Mouse (Mus musculus) ZHBTc4 (cell line): ENCODE measurements around the gene Cdk4.

Experiments
- DNase-seq: peaks from one replicate; pipeline ENCODE4 v3.0.0-alpha.2; 2011; ENCODE audit warnings: low read depth, low spot score

The Cdk4 gene

DNA sequence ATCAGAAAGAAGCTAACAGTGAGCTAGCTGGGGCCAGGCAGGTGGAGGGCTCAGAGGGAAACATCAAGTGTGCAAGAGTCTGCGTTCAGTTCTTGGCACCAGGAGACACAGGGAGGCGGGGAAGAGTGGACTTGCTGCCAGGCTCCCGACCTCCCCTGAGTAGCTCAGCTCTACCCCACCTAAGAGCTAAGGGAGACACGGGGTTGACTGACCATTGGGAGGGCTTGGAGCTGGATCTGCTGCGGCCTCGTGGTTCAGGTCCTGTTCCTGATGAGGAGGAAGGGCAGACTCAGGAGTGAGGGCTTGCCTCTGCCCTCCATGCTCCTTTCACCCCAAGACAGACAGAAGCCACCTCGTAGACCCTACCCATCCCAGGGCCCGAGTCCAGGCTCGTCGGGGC lies 35.9 kb downstream of the Cdk4 start:
- no peak for DNase-seq

DNA sequence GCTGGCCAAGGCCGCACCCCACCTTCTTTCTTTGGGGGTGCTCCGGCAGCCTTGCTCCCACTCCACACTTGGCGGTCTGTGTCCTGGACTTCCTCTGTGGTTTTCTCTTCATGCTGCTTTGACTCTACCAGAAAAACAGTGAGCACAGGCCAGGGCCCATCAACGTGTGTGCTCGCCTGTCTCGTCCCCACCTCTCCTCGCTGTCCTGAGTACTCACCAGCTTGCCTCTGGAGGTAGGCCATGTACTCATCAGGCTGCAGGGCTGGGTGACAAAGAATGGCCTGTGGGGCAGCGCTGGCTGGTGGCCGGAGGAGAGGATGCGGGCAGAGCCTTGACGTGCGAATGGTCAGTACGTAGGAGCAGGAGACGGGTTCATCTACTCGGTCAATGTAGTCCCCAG lies 36.5 kb downstream of the Cdk4 start:
- DNase-seq = no peak

DNA sequence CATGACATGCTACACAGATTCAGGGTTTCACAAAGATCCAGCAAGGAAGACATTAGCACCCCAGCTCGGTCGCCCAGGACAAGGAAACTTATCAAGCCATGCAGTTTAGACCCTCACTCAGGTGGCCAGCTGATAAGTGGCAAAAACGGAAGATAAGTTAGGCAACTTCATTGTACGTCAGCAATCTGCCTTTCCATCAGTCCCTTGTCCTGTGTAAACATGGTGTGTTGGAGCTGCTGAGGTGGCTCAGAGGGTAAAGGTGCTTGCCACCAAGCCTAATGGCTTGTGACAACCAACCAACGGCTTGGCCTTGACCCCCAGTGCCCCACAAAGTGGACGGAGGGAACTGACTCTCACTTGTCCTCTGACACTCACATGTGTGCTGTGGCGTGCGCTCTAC lies 37.1 kb downstream of the Cdk4 start:
- no peak for DNase-seq

DNA sequence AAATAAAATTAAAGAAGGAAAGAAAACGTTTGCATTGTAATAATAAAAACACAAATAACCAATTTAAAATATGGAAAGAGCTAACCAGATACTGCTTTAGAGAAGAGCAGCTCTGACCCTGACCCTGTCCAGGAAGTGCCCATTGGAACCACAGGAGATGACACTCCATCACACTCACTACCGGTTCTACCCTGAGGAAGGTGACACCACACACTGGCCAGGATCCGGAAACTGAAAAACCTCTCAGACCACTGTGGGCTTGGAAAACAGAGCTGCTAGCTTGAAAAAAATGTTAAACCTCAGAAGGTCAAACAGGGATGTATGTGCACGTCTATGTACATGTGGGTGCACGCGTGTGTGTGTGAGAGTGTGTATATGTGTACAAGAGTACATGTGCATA lies 37.8 kb downstream of the Cdk4 start:
- no peak for DNase-seq

DNA sequence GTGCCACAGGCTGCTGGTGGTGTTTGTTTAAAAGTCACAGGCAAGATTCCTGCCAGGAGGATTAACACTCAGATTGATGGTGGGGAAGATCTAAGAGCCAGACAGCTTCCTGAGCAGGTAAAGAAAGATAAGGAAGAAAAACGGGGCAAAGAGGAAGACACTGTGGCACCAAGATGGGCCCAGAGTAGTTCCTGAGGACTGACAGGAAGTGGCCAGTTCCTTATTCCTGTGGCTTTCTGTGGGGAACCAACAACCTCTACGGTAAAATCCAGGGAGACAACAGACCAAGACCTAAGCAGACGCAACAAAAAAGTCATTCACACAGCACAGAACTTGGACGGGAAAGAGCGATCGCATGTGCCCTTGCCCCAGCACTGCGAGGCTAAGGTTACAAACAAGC lies 40.3 kb downstream of the Cdk4 start:
- no peak for DNase-seq

DNA sequence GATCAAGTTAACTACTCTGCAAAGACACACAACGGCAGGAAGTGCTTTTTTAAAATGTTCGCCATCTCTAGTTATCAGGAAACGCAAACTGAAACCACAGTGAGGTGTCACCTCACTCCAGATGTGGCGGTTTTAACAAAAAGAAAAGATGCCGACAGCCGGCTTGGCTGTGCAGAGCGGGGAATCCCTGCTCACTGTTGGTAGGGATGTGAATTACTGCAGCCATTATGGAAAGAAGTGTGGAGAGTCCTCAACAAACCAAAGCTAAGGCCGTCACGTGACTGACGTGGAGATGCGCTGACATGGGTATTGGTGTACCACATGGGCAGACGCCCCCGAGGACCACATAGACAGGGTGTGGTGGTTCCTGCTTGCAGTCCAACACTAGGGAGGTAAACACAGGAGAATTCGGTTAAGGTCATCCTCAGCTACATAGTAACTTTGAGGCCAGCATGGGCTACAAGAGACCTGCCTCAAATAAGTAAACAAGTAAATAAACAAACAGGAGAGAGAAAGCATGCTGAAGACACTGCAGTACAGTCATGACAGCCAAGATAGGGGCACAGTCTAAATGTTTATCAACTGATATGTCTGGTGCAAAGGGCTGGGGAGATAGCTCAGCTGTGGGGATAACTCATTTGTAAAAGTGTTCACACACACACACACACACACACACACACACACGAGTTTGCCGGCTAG lies 44.4 kb downstream of the Cdk4 start:
- DNase-seq = no peak

DNA sequence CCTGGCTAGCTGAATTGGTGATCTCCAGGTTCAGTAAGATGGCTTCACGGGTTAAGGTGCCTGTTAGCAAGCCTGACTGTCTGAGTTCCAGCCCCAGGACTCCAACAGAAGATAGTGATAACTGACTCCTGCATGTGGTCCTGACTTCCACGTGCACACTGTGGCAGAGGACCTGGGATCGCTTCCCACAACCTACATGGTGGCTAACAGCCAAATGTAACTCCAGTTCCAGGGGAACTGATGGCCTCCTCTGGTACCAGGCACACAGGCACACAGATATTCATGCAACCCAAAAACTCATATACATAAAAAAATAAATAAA lies 44.9 kb downstream of the Cdk4 start:
- DNase-seq = no peak

DNA sequence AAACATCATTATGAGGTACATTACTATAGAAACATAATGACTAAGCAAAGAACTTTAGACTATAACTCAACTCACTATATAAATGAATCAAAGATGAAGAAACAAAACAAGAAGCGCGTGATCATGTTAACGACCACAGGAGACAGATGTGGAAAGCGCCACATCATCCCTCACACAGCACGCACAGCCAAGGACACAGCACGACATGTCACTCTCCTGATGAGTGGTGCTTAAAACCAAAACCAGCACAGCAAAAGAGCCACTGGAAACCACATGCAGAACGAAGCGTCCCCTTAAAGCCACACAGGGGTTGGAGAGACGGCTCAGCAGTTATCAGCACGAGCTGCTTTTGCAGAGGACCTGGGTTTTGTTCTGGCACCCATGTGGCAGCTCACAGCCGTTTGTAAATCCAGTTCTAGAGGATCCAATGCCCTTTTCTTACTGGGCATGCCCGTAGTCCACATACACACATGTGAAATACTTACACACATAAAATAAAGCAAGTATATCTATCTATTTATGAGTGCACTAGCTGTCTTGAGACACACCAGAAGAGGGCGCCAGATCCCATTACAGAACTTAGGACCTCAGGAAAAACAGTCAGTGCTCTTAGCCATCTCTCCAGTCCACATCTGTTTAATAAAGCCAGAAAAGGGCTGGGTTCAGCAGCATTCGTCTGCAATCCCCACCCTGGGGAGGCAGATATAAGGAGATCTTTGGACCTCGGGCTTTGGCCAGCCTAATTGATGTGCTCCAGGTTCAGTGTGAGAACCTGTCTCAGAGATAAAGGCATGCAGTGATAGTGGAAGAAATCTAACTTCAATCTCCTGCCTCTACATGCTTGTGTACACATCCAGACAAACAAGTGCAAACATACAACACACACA lies 47.9 kb downstream of the Cdk4 start:
- DNase-seq = no peak

DNA sequence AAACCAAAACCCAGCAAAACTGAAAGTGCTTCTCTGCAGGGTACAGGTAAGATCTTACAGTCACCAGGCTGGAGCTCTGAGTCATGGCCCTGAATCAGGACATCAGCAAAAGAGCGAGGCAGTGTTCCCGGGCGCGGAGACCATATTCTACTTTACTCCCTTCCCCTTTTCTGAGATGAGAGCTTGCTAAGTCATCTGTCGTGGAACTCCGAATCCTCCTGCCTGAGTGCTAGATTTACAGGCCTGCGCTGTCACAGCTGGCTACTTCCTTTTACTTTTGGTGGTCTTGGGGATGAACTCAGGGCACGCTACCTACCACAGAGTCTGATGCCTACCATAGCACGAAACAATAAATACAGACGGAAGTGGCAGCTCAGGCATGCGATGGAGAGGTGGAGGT lies 51.1 kb downstream of the Cdk4 start:
- no peak for DNase-seq

DNA sequence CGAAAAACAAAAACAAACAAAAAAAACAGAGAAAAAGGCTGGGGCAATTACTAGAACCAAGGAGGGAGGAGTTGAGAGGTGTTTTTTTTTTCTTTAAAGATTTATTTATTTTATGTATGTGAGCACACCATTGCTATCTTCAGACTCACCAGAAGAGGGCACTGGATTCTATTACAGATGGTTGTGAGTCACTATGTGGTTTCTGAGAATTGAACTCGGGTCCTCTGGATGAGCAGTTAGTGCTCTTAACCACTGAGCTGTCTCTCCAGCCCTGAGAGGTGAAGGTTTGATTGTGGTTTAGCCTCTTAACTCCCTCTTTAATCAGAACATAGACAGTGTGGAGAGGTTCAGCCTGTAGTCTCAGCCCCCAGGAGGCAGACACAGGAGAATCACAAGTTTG lies 51.7 kb downstream of the Cdk4 start:
- DNase-seq = peak; percentile 53
